Mouse (Mus musculus) intestine, embryonic 15.5 days (tissue): ENCODE data around the gene Ccnb1ip1. TPM values are rescaled to one million over a fixed set of nuclear protein-coding genes. Genes with fewer than 3 reads are reported as not detected.

Experiments used
- ATAC-seq: fragments of 200-750 bp; cut with Nextera tagmentation; 2 replicates; pipeline ENCODE4 v1.8.0; 2017; ENCODE audit warnings: moderate TSS enrichment, moderate library complexity
- H3K27ac ChIP-seq: fragments of 300-500 bp; sonication (generic); 2 replicates; pipeline ENCODE4 v1.5.1; 2015; ENCODE audit warnings: mild to moderate bottlenecking, inconsistent platforms
- H3K27me3 ChIP-seq: fragments of 300-500 bp; sonication (generic); replicated peaks from 2 replicates; pipeline ENCODE4 v1.6.1; 2015; ENCODE audit warnings: inconsistent platforms
- H3K36me3 ChIP-seq: fragments of 300-500 bp; sonication (generic); 2 replicates; pipeline ENCODE4 v1.6.1; 2015; ENCODE audit warnings: inconsistent platforms
- H3K4me1 ChIP-seq: fragments of 300-500 bp; sonication (generic); replicated peaks from 2 replicates; pipeline ENCODE4 v1.6.1; 2015; ENCODE audit warnings: inconsistent platforms
- H3K4me2 ChIP-seq: fragments of 300-500 bp; sonication (generic); replicated peaks from 2 replicates; pipeline ENCODE4 v1.6.1; 2015; ENCODE audit warnings: mild to moderate bottlenecking, inconsistent platforms
- H3K4me3 ChIP-seq: fragments of 300-500 bp; sonication (generic); replicated peaks from 2 replicates; pipeline ENCODE4 v1.5.1; 2015; ENCODE audit warnings: inconsistent platforms
- H3K9ac ChIP-seq: fragments of 300-500 bp; sonication (generic); 2 replicates; pipeline ENCODE4 v1.6.1; 2015; ENCODE audit warnings: inconsistent platforms
- H3K9me3 ChIP-seq: fragments of 300-500 bp; sonication (generic); 2 replicates; pipeline ENCODE4 v1.6.1; 2016; ENCODE audit warnings: inconsistent platforms
- WGBS: fragments of 180-500 bp; shearing (Covaris S2); methylation state at CpG from one replicate; pipeline ENCODE4 v1.1.7; 2015; 5-methylcytosine and 5-hydroxymethylcytosine counted together
- polyA plus RNA-seq: library from polyadenylated mRNA; unstranded; fragments of >200 nt; fragmentation: Nextera tagmentation; extraction: Ambion mirVana; gene quantifications from 2 replicates; pipeline ENCODE4 v1.2.1, GENCODE M21; 2015

Ccnb1ip1 gene
- polyA plus RNA-seq, 1 experiment from 2014 or later = not detected

DNA sequence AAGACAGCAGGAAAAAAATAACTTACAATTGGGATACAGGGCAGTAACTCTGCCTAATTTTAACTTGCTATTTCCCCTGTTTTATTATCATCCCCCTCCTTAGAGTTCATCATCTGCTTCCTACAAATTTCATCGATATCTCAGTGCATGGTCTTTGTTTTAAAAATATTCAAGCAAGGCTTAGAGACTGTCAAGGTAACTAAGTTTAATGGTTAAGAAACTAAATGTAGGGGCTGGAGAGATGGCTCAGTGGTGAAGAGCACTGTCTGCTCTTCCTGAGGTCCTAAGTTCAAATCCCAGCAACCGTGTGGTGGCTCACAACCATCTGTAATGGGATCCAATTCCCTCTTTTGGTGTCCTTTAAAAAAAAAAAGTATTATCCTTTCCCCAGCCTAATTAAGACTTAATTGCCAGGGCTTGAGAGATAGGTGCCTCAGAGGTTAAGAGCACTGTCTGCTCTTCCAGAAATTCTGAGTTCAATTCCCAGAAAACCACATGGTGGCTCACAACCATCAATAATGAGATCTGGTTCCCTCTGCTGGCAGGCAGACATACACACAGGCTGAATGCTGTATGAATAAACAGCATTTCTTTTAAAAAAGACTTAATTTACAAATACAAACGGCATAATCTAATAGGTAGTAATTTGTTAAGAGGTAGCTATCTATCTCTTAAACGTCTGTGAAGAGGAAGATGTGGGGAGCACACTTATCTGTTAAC, 4.5 kb downstream of the Ccnb1ip1 start:
- Histone ChIP-seq H3K27me3 (no peaks in the 10 kb centered on the region), H3K4me1 (0 out of 2 replicates have a peak, but pooled peaks cover 2% of the 10 kb centered on the region), H3K9me3 (no peaks in the 10 kb centered on the region), H3K4me3 (no peak overlapping the region), H3K9ac (no peak overlapping the region), H3K36me3 (no peaks in the 10 kb centered on the region), H3K27ac (no peak overlapping the region), H3K4me2 (no peak overlapping the region)
- WGBS = 56% methylated on average over 4 of the region's 4 CpGs
- ATAC-seq = no peak

DNA sequence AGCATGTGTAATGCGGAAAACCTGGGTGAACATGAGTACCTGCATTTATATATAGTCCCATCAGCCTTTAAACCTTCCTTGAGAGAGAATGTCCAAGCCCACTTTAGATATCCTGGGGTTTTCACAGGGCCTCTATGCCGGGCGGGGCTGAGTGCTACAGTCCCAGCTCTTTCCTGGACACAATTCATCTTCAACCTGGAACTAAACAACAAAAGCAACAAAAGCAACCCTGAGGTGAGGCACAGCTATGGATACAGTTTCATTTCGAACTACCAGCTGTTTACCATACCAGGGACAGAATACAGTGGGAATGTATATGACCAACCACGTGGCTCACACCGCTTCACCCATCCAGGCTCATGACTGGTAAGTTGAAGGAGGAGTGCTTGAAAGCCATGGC, 5.1 kb downstream of the Ccnb1ip1 start:
- no peak overlapping the region for H3K4me3 ChIP-seq
- H3K36me3 ChIP-seq = no peaks in the 10 kb centered on the region
- ATAC-seq = no peak
- H3K9ac ChIP-seq = no peak overlapping the region
- no peak overlapping the region for H3K4me2 ChIP-seq
- H3K4me1 ChIP-seq = 0 out of 2 replicates have a peak, but pooled peaks cover 2% of the 10 kb centered on the region
- no peak overlapping the region for H3K27ac ChIP-seq
- H3K27me3 ChIP-seq = no peaks in the 10 kb centered on the region
- WGBS = 86% methylated on average over 6 of the region's 6 CpGs
- no peaks in the 10 kb centered on the region for H3K9me3 ChIP-seq

DNA sequence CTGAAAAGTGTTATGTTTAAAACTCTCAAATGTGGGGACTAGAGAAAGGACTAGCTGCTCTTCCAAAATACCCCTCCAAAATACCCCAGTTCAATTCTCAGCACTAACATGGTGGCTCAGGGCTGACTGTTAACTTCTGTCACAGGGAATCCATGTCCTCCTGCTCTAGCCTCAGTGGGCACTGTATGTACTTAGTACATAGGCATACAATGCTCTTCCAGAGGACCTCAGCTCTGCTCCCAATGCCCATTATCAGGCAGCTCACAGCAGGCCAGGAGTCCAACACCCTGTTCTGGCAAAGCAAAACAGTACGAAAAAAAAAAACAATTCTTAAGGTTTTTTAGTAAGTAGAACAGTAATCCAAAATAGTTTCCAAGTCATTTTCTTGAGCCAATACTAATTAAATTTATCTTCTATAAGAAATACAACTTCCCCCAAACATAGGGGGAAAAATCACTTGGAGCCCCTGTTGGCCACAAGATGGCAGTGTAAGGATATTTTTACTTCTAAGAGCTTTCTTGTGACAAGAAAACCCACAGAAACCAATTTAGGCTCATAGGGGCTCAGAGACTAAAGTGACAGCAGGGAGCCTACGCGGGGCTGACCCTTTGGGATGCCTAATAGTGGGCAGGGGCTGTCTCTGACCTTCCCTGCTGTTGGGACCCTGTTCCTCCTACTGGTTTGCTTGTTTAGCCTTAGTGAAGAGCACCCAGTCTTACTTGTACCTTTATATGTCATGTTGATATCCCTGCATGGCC, 7.9 kb downstream of the Ccnb1ip1 start:
- Histone ChIP-seq H3K27me3 (no peaks in the 10 kb centered on the region), H3K27ac (no peak overlapping the region), H3K4me2 (no peak overlapping the region), H3K4me3 (no peak overlapping the region), H3K9ac (no peak overlapping the region), H3K4me1 (no peaks in the 10 kb centered on the region), H3K36me3 (no peaks in the 10 kb centered on the region), H3K9me3 (no peaks in the 10 kb centered on the region)
- ATAC-seq = peak; percentile 49; the same call in 1 of the 2 replicates
- WGBS = 4% methylated on average over 3 of the region's 3 CpGs

DNA sequence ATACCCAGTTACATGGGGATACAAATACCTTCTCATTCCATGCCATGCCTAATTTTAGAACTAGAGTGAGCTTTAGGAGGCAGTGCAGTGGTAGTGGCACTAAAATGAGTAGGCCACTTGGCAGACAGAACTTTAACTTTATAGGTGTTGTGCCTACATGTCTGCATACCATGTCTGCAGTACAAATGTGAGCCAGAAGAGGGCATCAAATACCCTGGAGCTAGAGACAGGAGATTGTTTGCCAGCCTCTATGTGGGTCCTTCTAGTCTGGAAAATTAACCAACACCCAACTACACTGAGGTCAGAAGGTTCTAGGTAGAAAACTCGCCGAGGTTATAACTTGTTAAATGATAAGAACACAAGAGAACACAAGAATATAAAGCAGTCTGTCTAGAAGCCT, 9.0 kb downstream of the Ccnb1ip1 start:
- Histone ChIP-seq H3K4me1 (no peaks in the 10 kb centered on the region), H3K27me3 (no peaks in the 10 kb centered on the region), H3K9me3 (no peaks in the 10 kb centered on the region), H3K4me2 (no peak overlapping the region), H3K4me3 (no peak overlapping the region), H3K36me3 (no peaks in the 10 kb centered on the region), H3K9ac (no peak overlapping the region), H3K27ac (no peak overlapping the region)
- ATAC-seq = no peak
- 67% methylated on average over 2 of the region's 2 CpGs for WGBS

DNA sequence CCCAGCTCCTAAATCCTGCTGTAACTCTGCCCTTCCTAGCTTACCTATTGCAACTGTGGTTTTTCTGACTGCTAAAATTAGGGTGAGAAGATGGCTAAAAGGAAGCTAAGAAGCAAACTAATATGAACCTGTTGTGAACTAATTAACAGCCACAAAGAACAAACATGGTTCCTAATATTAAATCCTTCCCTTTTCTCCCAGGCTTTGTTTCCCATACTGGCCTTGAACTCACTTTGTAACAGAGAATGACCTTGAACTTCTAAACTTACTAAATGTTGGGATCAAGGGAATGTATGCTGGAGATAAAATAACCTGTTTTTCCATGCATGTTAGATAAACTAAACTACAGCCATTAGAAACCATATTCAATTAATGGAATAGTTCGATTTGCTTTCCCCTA, 11.1 kb downstream of the Ccnb1ip1 start:
- 90% methylated on average over 1 of the region's 1 CpGs for WGBS
- Histone ChIP-seq H3K9ac (no peak overlapping the region), H3K4me2 (no peak overlapping the region), H3K4me1 (no peaks in the 10 kb centered on the region), H3K4me3 (no peak overlapping the region), H3K27ac (no peak overlapping the region), H3K27me3 (no peaks in the 10 kb centered on the region), H3K36me3 (no peaks in the 10 kb centered on the region), H3K9me3 (no peaks in the 10 kb centered on the region)
- ATAC-seq = no peak

DNA sequence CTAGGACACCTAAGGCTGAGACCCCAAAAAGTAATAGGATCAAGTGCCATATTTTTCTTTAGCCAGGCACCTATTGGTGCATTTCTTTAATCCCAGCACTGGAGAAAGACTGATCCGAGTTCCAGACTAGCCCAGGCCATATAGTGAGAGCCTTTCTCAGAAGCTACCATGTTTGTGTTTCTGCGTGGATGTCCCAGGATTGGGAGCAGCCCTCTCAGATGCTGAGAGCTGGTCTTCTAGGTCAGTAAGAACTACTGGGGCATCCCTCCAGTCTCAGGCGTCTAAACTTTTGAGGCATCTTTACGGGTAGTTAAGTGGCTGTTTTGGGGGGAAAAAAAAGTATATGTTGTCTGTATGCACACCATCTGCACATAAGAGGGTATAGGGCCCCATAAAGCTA, 11.6 kb downstream of the Ccnb1ip1 start:
- H3K36me3 ChIP-seq = no peaks in the 10 kb centered on the region
- no peak overlapping the region for H3K4me3 ChIP-seq
- no peak overlapping the region for H3K27ac ChIP-seq
- no peaks in the 10 kb centered on the region for H3K9me3 ChIP-seq
- no peaks in the 10 kb centered on the region for H3K4me1 ChIP-seq
- H3K4me2 ChIP-seq = no peak overlapping the region
- no peaks in the 10 kb centered on the region for H3K27me3 ChIP-seq
- no peak for ATAC-seq
- H3K9ac ChIP-seq = no peak overlapping the region
- WGBS = 87% methylated on average over 4 of the region's 4 CpGs

DNA sequence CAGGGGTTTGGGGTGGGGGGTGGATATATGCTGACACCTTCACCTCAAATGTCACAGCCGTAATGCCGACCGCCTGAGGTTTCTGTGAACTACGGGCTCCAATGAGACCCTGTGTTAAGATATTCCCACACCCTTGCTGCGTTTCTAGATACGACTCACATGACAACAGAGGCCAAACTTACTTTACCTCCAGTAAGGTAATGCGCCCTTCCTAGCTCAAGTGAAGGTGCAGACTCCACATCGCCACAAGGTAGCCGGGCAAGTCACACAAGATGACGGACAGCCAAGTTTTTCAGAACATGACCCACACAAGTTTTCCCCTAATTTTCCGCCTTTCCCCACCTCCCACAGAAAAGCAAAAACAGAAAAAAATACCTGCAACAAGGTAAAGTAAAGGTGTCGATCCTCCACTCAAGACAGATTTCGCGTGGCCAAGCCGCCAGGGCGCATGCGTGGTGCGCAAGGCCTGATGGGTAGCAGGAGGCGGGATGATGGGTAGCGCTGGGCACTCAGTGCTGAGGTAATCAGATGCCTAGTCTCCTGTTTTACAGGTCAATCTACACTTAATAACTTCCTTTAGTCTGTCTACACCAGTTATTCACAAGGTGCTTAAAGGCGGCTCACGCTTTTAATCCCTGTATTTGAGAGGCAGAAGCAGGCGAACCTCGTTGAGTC, 12.1 kb downstream of the Ccnb1ip1 start:
- 92% methylated on average over 24 of the region's 24 CpGs for WGBS
- H3K9me3 ChIP-seq = no peaks in the 10 kb centered on the region
- H3K4me3 ChIP-seq = no peak overlapping the region
- H3K27me3 ChIP-seq = no peaks in the 10 kb centered on the region
- H3K4me1 ChIP-seq = no peaks in the 10 kb centered on the region
- ATAC-seq = no peak
- no peak overlapping the region for H3K4me2 ChIP-seq
- no peak overlapping the region for H3K9ac ChIP-seq
- H3K27ac ChIP-seq = no peak overlapping the region
- H3K36me3 ChIP-seq = no peaks in the 10 kb centered on the region

DNA sequence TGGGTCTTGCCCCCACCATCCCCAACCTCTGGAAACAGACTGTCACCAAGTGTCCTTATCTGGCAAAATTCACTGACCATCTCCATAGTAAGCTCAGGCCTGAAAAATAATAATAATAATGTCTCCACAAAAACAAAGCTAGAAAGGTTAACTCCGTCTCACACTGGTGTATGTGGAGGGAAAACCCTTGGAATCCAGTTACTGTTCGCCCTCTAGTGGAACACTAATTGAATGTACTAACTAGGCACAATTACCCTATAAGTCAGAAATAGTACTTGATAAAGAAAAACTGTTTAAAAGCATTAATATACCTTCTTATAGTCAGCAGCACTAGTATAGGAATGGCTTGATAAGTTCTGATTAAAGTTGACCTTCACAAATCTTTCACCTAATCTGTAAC, 19.4 kb downstream of the Ccnb1ip1 start:
- Histone ChIP-seq H3K4me1 (peaks cover 5% of the 10 kb centered on the region), H3K4me2 (no peak overlapping the region), H3K9me3 (no peaks in the 10 kb centered on the region), H3K36me3 (no peaks in the 10 kb centered on the region), H3K9ac (no peak overlapping the region), H3K4me3 (no peak overlapping the region), H3K27me3 (no peaks in the 10 kb centered on the region), H3K27ac (no peak overlapping the region)
- 10% methylated on average over 2 of the region's 2 CpGs for WGBS
- no peak for ATAC-seq

- peak within 1 kb of the TSS; percentile 79 for H3K4me3 ChIP-seq
- peak within 1 kb of the TSS; percentile 62 for H3K4me2 ChIP-seq
- 0 out of 2 replicates have a peak within 1 kb of the TSS, but pooled peaks have one; percentile 51 for H3K27ac ChIP-seq
- H3K4me1 ChIP-seq = peaks cover 5% of the 10 kb centered on the region
- WGBS = under 1% methylated on average over 21 of the region's 21 CpGs
- peaks cover 14% of the 10 kb centered on the region; the same call in 1 of the 2 replicates for H3K36me3 ChIP-seq
- H3K9ac ChIP-seq = peak within 1 kb of the TSS; percentile 69
- no peaks in the 10 kb centered on the region for H3K27me3 ChIP-seq
- peak; percentile 98 for ATAC-seq
- H3K9me3 ChIP-seq = no peaks in the 10 kb centered on the region
Observed at GRCm38 (mm10) chr14:50785251-50785637, 22.3 kb downstream of the Ccnb1ip1 start, which contains the start of gene Ttc5. Ttc5 (minus strand) TSS chr14:50785519.

DNA sequence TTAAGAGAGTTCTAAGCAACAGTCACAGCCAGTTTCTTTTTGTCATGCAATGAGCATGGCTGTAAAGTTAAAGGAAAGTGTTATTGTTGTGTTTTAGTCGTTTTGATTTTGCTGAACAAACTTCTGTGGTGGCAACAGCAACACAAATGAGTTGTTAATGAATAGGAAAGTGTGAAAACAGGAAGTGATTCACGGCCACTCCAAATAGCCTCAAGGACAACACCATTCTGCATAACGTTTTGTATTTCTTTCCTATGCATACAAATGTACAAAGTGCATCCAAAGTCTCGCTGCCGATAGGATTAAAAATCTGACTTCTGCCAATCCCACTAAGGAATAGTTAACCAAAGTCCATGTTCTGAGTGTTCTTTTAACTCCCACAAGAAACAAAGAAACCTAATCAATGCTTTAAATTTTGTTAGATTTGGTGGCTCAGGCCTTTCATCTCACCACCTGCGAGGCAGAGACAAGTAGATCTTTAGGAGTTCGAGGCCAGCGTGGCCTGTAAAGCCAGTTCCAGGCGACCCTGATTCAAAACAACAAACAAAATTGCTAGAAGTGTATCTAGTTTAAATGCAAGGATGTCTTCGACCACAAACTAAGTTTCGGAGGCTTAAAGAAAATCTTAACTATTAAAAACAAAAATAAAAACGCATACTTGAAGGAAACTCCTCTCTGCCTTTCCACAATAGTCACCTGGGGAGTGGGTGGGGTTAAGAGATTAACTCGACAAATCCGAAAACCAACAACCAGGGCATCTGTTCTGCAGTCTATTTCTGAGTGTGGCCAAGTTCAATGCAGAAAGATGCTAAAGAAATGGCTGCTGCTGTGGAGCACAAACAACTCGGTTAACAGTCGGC, 22.9 kb downstream of the Ccnb1ip1 start:
- Histone ChIP-seq H3K27ac (0 out of 2 replicates have a peak overlapping the region, but pooled peaks have one; percentile 51), H3K4me1 (peaks cover 5% of the 10 kb centered on the region), H3K27me3 (no peaks in the 10 kb centered on the region), H3K36me3 (peaks cover 14% of the 10 kb centered on the region; the same call in 1 of the 2 replicates), H3K9me3 (no peaks in the 10 kb centered on the region), H3K4me3 (peak overlapping the region; percentile 79), H3K9ac (peak overlapping the region; percentile 69), H3K4me2 (peak overlapping the region; percentile 62)
- peak; percentile 64 for ATAC-seq
- 22% methylated on average over 16 of the region's 16 CpGs for WGBS

GRCm38 (mm10) chr14:50782166-50782565, 25.4 kb downstream of the Ccnb1ip1 start:
- WGBS = 93% methylated on average over 3 of the region's 3 CpGs
- Histone ChIP-seq H3K4me3 (no peak overlapping the region), H3K4me2 (no peak overlapping the region), H3K4me1 (peaks cover 5% of the 10 kb centered on the region), H3K36me3 (peaks cover 23% of the 10 kb centered on the region), H3K9me3 (no peaks in the 10 kb centered on the region), H3K27ac (no peak overlapping the region), H3K27me3 (no peaks in the 10 kb centered on the region), H3K9ac (no peak overlapping the region)
- ATAC-seq = no peak
